Mouse (Mus musculus) embryonic facial prominence, embryonic 15.5 days (tissue): ENCODE measurements around the gene Arhgef16. TPM values are rescaled to one million over a fixed set of nuclear protein-coding genes. Genes with fewer than 3 reads are reported as not detected.

Experiments used
- ATAC-seq: fragments of 200-750 bp; cut with Nextera tagmentation; 2 replicates; pipeline ENCODE4 v1.8.0; 2017; ENCODE audit warnings: low read depth, moderate TSS enrichment; ENCODE audit not compliant: insufficient number of reproducible peaks, low FRiP score, low TSS enrichment
- H3K27ac ChIP-seq: fragments of 300-500 bp; sonication (generic); replicated peaks from 2 replicates; pipeline ENCODE4 v1.5.1; 2015; ENCODE audit warnings: mild to moderate bottlenecking, inconsistent platforms
- H3K27me3 ChIP-seq: fragments of 300-500 bp; sonication (generic); 2 replicates; pipeline ENCODE4 v1.6.1; 2015; ENCODE audit warnings: inconsistent platforms
- H3K36me3 ChIP-seq: fragments of 300-500 bp; sonication (generic); 2 replicates; pipeline ENCODE4 v1.6.1; 2015; ENCODE audit warnings: mild to moderate bottlenecking, inconsistent platforms
- H3K4me1 ChIP-seq: fragments of 300-500 bp; sonication (generic); 2 replicates; pipeline ENCODE4 v1.6.1; 2015; ENCODE audit warnings: inconsistent platforms
- H3K4me2 ChIP-seq: fragments of 300-500 bp; sonication (generic); replicated peaks from 2 replicates; pipeline ENCODE4 v1.6.1; 2015; ENCODE audit warnings: mild to moderate bottlenecking, inconsistent platforms
- H3K4me3 ChIP-seq: fragments of 300-500 bp; sonication (generic); replicated peaks from 2 replicates; pipeline ENCODE4 v1.5.1; 2015; ENCODE audit warnings: mild to moderate bottlenecking, inconsistent platforms
- H3K9ac ChIP-seq: fragments of 300-500 bp; sonication (generic); 2 replicates; pipeline ENCODE4 v1.6.1; 2015; ENCODE audit warnings: inconsistent platforms
- H3K9me3 ChIP-seq: fragments of 300-500 bp; sonication (generic); replicated peaks from 2 replicates; pipeline ENCODE4 v1.6.1; 2016; ENCODE audit warnings: inconsistent platforms
- WGBS: fragments of 180-500 bp; shearing (Covaris S2); methylation state at CpG from one replicate; pipeline ENCODE4 v1.1.7; 2015; 5-methylcytosine and 5-hydroxymethylcytosine counted together
- polyA plus RNA-seq: library from polyadenylated mRNA; unstranded; fragments of >200 nt; fragmentation: Nextera tagmentation; extraction: Ambion mirVana; gene quantifications from 2 replicates; pipeline ENCODE4 v1.2.1, GENCODE M21; 2015

Arhgef16 gene
- polyA plus RNA-seq: 7.5 and 7.7 TPM in 2 replicates

DNA sequence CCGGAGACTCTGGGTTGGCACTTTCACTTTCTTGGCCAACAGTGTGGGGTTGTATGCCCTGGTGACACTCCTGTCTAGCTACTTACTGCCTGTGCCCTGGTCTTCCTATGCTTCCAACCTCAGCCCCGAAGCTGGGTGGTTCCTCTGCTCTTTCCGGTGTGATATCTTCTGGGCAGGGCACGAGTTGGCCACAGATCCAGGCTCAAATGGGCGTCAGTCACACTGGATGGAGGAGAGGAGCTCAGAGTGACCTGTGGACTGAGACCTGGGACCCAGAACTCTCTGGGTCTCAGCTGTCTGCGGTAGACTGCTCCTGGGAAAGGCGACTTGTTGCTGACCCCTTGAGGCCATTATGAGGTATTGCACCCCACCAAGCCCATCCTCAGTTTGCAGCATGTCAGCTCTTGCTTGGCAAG, at the start of gene Arhgef16:
Gene Arhgef16, minus strand, starts transcription at position 211 of the 416 bp plus-strand sequence.
- no peak within 1 kb of the TSS for H3K27ac ChIP-seq
- H3K4me3 ChIP-seq: no peak within 1 kb of the TSS
- peaks cover 14% of the 10 kb centered on the region for H3K4me1 ChIP-seq
- peaks cover 29% of the 10 kb centered on the region for H3K27me3 ChIP-seq
- no peaks in the 10 kb centered on the region for H3K9me3 ChIP-seq
- H3K4me2 ChIP-seq: no peak within 1 kb of the TSS
- no peaks in the 10 kb centered on the region for H3K36me3 ChIP-seq
- no peak within 1 kb of the TSS; the same call in 1 of the 2 replicates for H3K9ac ChIP-seq
- WGBS: 23% methylated on average over 7 of the region's 7 CpGs
- 0 out of 2 replicates have a peak, but pooled peaks have one; percentile 11 for ATAC-seq

- Histone ChIP-seq H3K27me3 (peaks cover 4% of the 10 kb centered on the region; the same call in 1 of the 2 replicates), H3K9ac (no peak overlapping the region), H3K4me1 (0 out of 2 replicates have a peak, but pooled peaks cover 15% of the 10 kb centered on the region), H3K9me3 (no peaks in the 10 kb centered on the region), H3K4me3 (no peak overlapping the region), H3K4me2 (no peak overlapping the region), H3K27ac (no peak overlapping the region), H3K36me3 (no peaks in the 10 kb centered on the region)
- 56% methylated on average over 11 of the region's 11 CpGs for WGBS
- ATAC-seq: no peak
Observed at GRCm38 (mm10) chr4:154348197-154348786, 46.8 kb upstream of the Arhgef16 start.

GRCm38 (mm10) chr4:154346731-154347522, 45.5 kb upstream of the Arhgef16 start:
- Histone ChIP-seq H3K36me3 (no peaks in the 10 kb centered on the region), H3K4me3 (no peak overlapping the region), H3K27me3 (peaks cover 4% of the 10 kb centered on the region; the same call in 1 of the 2 replicates), H3K9ac (no peak overlapping the region), H3K4me1 (0 out of 2 replicates have a peak, but pooled peaks cover 15% of the 10 kb centered on the region), H3K9me3 (no peaks in the 10 kb centered on the region), H3K4me2 (no peak overlapping the region), H3K27ac (no peak overlapping the region)
- peak; percentile 26; the same call in 1 of the 2 replicates for ATAC-seq
- WGBS: 53% methylated on average over 19 of the region's 19 CpGs

GRCm38 (mm10) chr4:154336650-154337049, 35.2 kb upstream of the Arhgef16 start:
- no peak for ATAC-seq
- 27% methylated on average over 10 of the region's 10 CpGs for WGBS
- no peak overlapping the region for H3K9ac ChIP-seq
- H3K36me3 ChIP-seq: no peaks in the 10 kb centered on the region
- H3K4me2 ChIP-seq: no peak overlapping the region
- peak overlapping the region; percentile 55; the same call in 1 of the 2 replicates for H3K27ac ChIP-seq
- no peak overlapping the region for H3K4me3 ChIP-seq
- no peaks in the 10 kb centered on the region; the same call in 1 of the 2 replicates for H3K27me3 ChIP-seq
- H3K9me3 ChIP-seq: no peaks in the 10 kb centered on the region
- H3K4me1 ChIP-seq: peaks cover 12% of the 10 kb centered on the region; the same call in 1 of the 2 replicates

DNA sequence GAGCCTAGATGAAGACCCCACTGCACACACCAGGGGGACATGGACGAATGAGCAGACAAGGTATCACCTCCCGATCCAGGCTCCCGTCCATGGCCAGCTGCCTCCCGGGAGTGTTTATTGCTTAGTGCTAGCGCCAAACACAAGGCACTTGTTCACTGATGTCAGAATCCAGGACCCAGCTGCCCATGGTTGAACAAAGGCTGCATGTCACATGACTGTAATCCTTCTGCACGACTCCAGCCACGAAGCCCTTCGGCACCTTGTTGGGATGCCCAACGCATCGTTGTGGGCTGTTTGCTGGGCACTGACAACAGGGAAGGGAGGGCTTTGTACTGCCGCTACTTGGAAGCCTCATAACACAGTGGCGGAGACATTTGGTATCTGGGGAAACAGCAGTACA, 34.3 kb upstream of the Arhgef16 start, which contains the start of gene B230104I21Rik:
Gene B230104I21Rik, plus strand, starts transcription at position 367 of the 400 bp plus-strand sequence.
- peak within 1 kb of the TSS; percentile 24 for H3K4me3 ChIP-seq
- 72% methylated on average over 12 of the region's 12 CpGs for WGBS

GRCm38 (mm10) chr4:154334699-154335402, 33.4 kb upstream of the Arhgef16 start:
- Histone ChIP-seq H3K27me3 (no peaks in the 10 kb centered on the region; the same call in 1 of the 2 replicates), H3K36me3 (no peaks in the 10 kb centered on the region), H3K4me3 (peak overlapping the region; percentile 24), H3K27ac (no peak overlapping the region; the same call in 1 of the 2 replicates), H3K4me1 (peaks cover 12% of the 10 kb centered on the region; the same call in 1 of the 2 replicates), H3K9ac (no peak overlapping the region; the same call in 1 of the 2 replicates), H3K4me2 (peak overlapping the region; percentile 40), H3K9me3 (no peaks in the 10 kb centered on the region)
- no peak for ATAC-seq
- 58% methylated on average over 47 of the region's 48 CpGs for WGBS

More for the DNA sequence above, 34.3 kb upstream of the Arhgef16 start, which contains the start of gene B230104I21Rik:
- Histone ChIP-seq H3K27ac (peak within 1 kb of the TSS; percentile 55; the same call in 1 of the 2 replicates), H3K4me1 (peaks cover 12% of the 10 kb centered on the region; the same call in 1 of the 2 replicates), H3K9me3 (no peaks in the 10 kb centered on the region), H3K27me3 (no peaks in the 10 kb centered on the region; the same call in 1 of the 2 replicates), H3K4me2 (peak within 1 kb of the TSS; percentile 40), H3K9ac (no peak within 1 kb of the TSS; the same call in 1 of the 2 replicates), H3K36me3 (no peaks in the 10 kb centered on the region)
- ATAC-seq: no peak

- no peaks in the 10 kb centered on the region for H3K36me3 ChIP-seq
- H3K9me3 ChIP-seq: no peaks in the 10 kb centered on the region
- no peak overlapping the region for H3K27ac ChIP-seq
- H3K4me2 ChIP-seq: no peak overlapping the region
- no peak overlapping the region for H3K9ac ChIP-seq
- no peak for ATAC-seq
- H3K4me3 ChIP-seq: no peak overlapping the region
- H3K27me3 ChIP-seq: peaks cover 5% of the 10 kb centered on the region; the same call in 1 of the 2 replicates
- H3K4me1 ChIP-seq: peaks cover 17% of the 10 kb centered on the region; the same call in 1 of the 2 replicates
- 59% methylated on average over 8 of the region's 8 CpGs for WGBS
Observed at GRCm38 (mm10) chr4:154333300-154333699, 31.8 kb upstream of the Arhgef16 start.

GRCm38 (mm10) chr4:154331271-154331670, 29.8 kb upstream of the Arhgef16 start:
- Histone ChIP-seq H3K36me3 (no peaks in the 10 kb centered on the region), H3K9me3 (no peaks in the 10 kb centered on the region), H3K4me1 (0 out of 2 replicates have a peak, but pooled peaks cover 12% of the 10 kb centered on the region), H3K4me3 (no peak overlapping the region), H3K4me2 (no peak overlapping the region), H3K27ac (no peak overlapping the region), H3K27me3 (peaks cover 5% of the 10 kb centered on the region; the same call in 1 of the 2 replicates), H3K9ac (no peak overlapping the region)
- WGBS: 47% methylated on average over 12 of the region's 12 CpGs
- ATAC-seq: no peak

- no peak overlapping the region for H3K27ac ChIP-seq
- no peak overlapping the region for H3K9ac ChIP-seq
- no peak for ATAC-seq
- no peak overlapping the region for H3K4me2 ChIP-seq
- no peaks in the 10 kb centered on the region for H3K36me3 ChIP-seq
- H3K4me1 ChIP-seq: 0 out of 2 replicates have a peak, but pooled peaks cover 11% of the 10 kb centered on the region
- peaks cover 5% of the 10 kb centered on the region; the same call in 1 of the 2 replicates for H3K27me3 ChIP-seq
- no peaks in the 10 kb centered on the region for H3K9me3 ChIP-seq
- no peak overlapping the region for H3K4me3 ChIP-seq
- 81% methylated on average over 7 of the region's 7 CpGs for WGBS
Observed at GRCm38 (mm10) chr4:154330001-154330400, 28.5 kb upstream of the Arhgef16 start.

GRCm38 (mm10) chr4:154328836-154329235, 27.4 kb upstream of the Arhgef16 start:
- no peak overlapping the region for H3K4me3 ChIP-seq
- no peak overlapping the region for H3K27ac ChIP-seq
- H3K36me3 ChIP-seq: no peaks in the 10 kb centered on the region
- no peak overlapping the region for H3K4me2 ChIP-seq
- peaks cover 5% of the 10 kb centered on the region; the same call in 1 of the 2 replicates for H3K27me3 ChIP-seq
- WGBS: 7% methylated on average over 6 of the region's 6 CpGs
- 0 out of 2 replicates have a peak, but pooled peaks cover 4% of the 10 kb centered on the region for H3K4me1 ChIP-seq
- H3K9ac ChIP-seq: no peak overlapping the region
- ATAC-seq: peak; percentile 70
- H3K9me3 ChIP-seq: no peaks in the 10 kb centered on the region
